Mouse (Mus musculus): ENCODE results near the gene Egln3. TPM values are rescaled to one million over a fixed set of nuclear protein-coding genes. Genes with fewer than 3 reads are reported as not detected.

The Egln3 gene
- polyA plus RNA-seq (2012; rRNA removed) = 5.3 and 6.3 TPM in 2 replicates

- Histone ChIP-seq H3K4me3 (ENCODE audit: insufficient read depth, low read length) (peak within 1 kb of the TSS; percentile 67), H3K4me1 (ENCODE audit: control insufficient read depth, insufficient read depth, low read length) (no peaks in the 10 kb centered on the region), H3K27ac (ENCODE audit: insufficient read depth, low read length) (no peak within 1 kb of the TSS)
- TF ChIP-seq POLR2A (IDR thresholded peaks at IDR 0.05; ENCODE audit: extremely low read depth, insufficient read depth, low read length) = 0 out of 2 replicates have a peak, but pooled peaks have one; percentile 12
- no peak for TF ChIP-seq CTCF (IDR thresholded peaks at IDR 0.05; ENCODE audit: extremely low read depth, insufficient read depth, low read length)
Measured at GRCm38 (mm10) chr12:54203656-54204045, at the start of gene Egln3. Gene Egln3, minus strand, starts transcription at chr12:54203860.

- H3K4me3 ChIP-seq (ENCODE audit: insufficient read depth, low read length) = no peak overlapping the region
- no peaks in the 10 kb centered on the region for H3K4me1 ChIP-seq (ENCODE audit: control insufficient read depth, insufficient read depth, low read length)
- TF ChIP-seq POLR2A (IDR thresholded peaks at IDR 0.05; ENCODE audit: extremely low read depth, insufficient read depth, low read length) = no peak
- TF ChIP-seq CTCF (IDR thresholded peaks at IDR 0.05; ENCODE audit: extremely low read depth, insufficient read depth, low read length) = no peak
- no peak overlapping the region for H3K27ac ChIP-seq (ENCODE audit: insufficient read depth, low read length)
Measured at GRCm38 (mm10) chr12:54253449-54253848, 49.8 kb upstream of the Egln3 start.

GRCm38 (mm10) chr12:54251942-54252400, 48.3 kb upstream of the Egln3 start:
- TF ChIP-seq CTCF (IDR thresholded peaks at IDR 0.05; ENCODE audit: extremely low read depth, insufficient read depth, low read length) (no peak), POLR2A (IDR thresholded peaks at IDR 0.05; ENCODE audit: extremely low read depth, insufficient read depth, low read length) (no peak)
- H3K4me1 ChIP-seq (ENCODE audit: control insufficient read depth, insufficient read depth, low read length) = no peaks in the 10 kb centered on the region
- H3K27ac ChIP-seq (ENCODE audit: insufficient read depth, low read length) = 0 out of 2 replicates have a peak overlapping the region, but pooled peaks have one; percentile 8
- no peak overlapping the region for H3K4me3 ChIP-seq (ENCODE audit: insufficient read depth, low read length)

GRCm38 (mm10) chr12:54247835-54248234, 44.2 kb upstream of the Egln3 start:
- Histone ChIP-seq H3K4me1 (ENCODE audit: control insufficient read depth, insufficient read depth, low read length) (no peaks in the 10 kb centered on the region), H3K27ac (ENCODE audit: insufficient read depth, low read length) (no peak overlapping the region), H3K4me3 (ENCODE audit: insufficient read depth, low read length) (no peak overlapping the region)
- TF ChIP-seq CTCF (IDR thresholded peaks at IDR 0.05; ENCODE audit: extremely low read depth, insufficient read depth, low read length) (no peak), POLR2A (IDR thresholded peaks at IDR 0.05; ENCODE audit: extremely low read depth, insufficient read depth, low read length) (no peak)

GRCm38 (mm10) chr12:54243158-54243557, 39.5 kb upstream of the Egln3 start:
- Histone ChIP-seq H3K27ac (ENCODE audit: insufficient read depth, low read length) (no peak overlapping the region), H3K4me1 (ENCODE audit: control insufficient read depth, insufficient read depth, low read length) (no peaks in the 10 kb centered on the region), H3K4me3 (ENCODE audit: insufficient read depth, low read length) (no peak overlapping the region)
- TF ChIP-seq POLR2A (IDR thresholded peaks at IDR 0.05; ENCODE audit: extremely low read depth, insufficient read depth, low read length) (no peak), CTCF (IDR thresholded peaks at IDR 0.05; ENCODE audit: extremely low read depth, insufficient read depth, low read length) (no peak)

GRCm38 (mm10) chr12:54241976-54242375, 38.3 kb upstream of the Egln3 start:
- Histone ChIP-seq H3K4me3 (ENCODE audit: insufficient read depth, low read length) (no peak overlapping the region), H3K27ac (ENCODE audit: insufficient read depth, low read length) (no peak overlapping the region), H3K4me1 (ENCODE audit: control insufficient read depth, insufficient read depth, low read length) (no peaks in the 10 kb centered on the region)
- TF ChIP-seq CTCF (IDR thresholded peaks at IDR 0.05; ENCODE audit: extremely low read depth, insufficient read depth, low read length) (no peak), POLR2A (IDR thresholded peaks at IDR 0.05; ENCODE audit: extremely low read depth, insufficient read depth, low read length) (no peak)

GRCm38 (mm10) chr12:54233794-54234193, 30.1 kb upstream of the Egln3 start:
- H3K4me1 ChIP-seq (ENCODE audit: control insufficient read depth, insufficient read depth, low read length) = no peaks in the 10 kb centered on the region
- TF ChIP-seq POLR2A (IDR thresholded peaks at IDR 0.05; ENCODE audit: extremely low read depth, insufficient read depth, low read length) = no peak
- H3K4me3 ChIP-seq (ENCODE audit: insufficient read depth, low read length) = no peak overlapping the region
- no peak overlapping the region for H3K27ac ChIP-seq (ENCODE audit: insufficient read depth, low read length)

GRCm38 (mm10) chr12:54232996-54233603, 29.4 kb upstream of the Egln3 start:
- H3K4me3 ChIP-seq (ENCODE audit: insufficient read depth, low read length) = no peak overlapping the region
- TF ChIP-seq CTCF (IDR thresholded peaks at IDR 0.05; ENCODE audit: extremely low read depth, insufficient read depth, low read length) = no peak
- TF ChIP-seq POLR2A (IDR thresholded peaks at IDR 0.05; ENCODE audit: extremely low read depth, insufficient read depth, low read length) = no peak
- H3K27ac ChIP-seq (ENCODE audit: insufficient read depth, low read length) = no peak overlapping the region
- no peaks in the 10 kb centered on the region for H3K4me1 ChIP-seq (ENCODE audit: control insufficient read depth, insufficient read depth, low read length)

- TF ChIP-seq CTCF (IDR thresholded peaks at IDR 0.05; ENCODE audit: extremely low read depth, insufficient read depth, low read length) = no peak
- no peak for TF ChIP-seq POLR2A (IDR thresholded peaks at IDR 0.05; ENCODE audit: extremely low read depth, insufficient read depth, low read length)
Measured at GRCm38 (mm10) chr12:54232456-54232855, 28.8 kb upstream of the Egln3 start.

GRCm38 (mm10) chr12:54227551-54227950, 23.9 kb upstream of the Egln3 start:
- Histone ChIP-seq H3K27ac (ENCODE audit: insufficient read depth, low read length) (no peak overlapping the region), H3K4me3 (ENCODE audit: insufficient read depth, low read length) (no peak overlapping the region), H3K4me1 (ENCODE audit: control insufficient read depth, insufficient read depth, low read length) (no peaks in the 10 kb centered on the region)
- no peak for TF ChIP-seq POLR2A (IDR thresholded peaks at IDR 0.05; ENCODE audit: extremely low read depth, insufficient read depth, low read length)
- TF ChIP-seq CTCF (IDR thresholded peaks at IDR 0.05; ENCODE audit: extremely low read depth, insufficient read depth, low read length) = no peak

More at GRCm38 (mm10) chr12:54232456-54232855, 28.8 kb upstream of the Egln3 start:
- H3K4me3 ChIP-seq (ENCODE audit: insufficient read depth, low read length) = no peak overlapping the region
- H3K4me1 ChIP-seq (ENCODE audit: control insufficient read depth, insufficient read depth, low read length) = no peaks in the 10 kb centered on the region
- no peak overlapping the region for H3K27ac ChIP-seq (ENCODE audit: insufficient read depth, low read length)
